Mouse (Mus musculus) intestine, embryonic 15.5 days (tissue): Measurements from ENCODE around the gene Grin2a. TPM values are rescaled to one million over a fixed set of nuclear protein-coding genes. Genes with fewer than 3 reads are reported as not detected.

Experiments used
- ATAC-seq: fragments of 200-750 bp; cut with Nextera tagmentation; 2 replicates; pipeline ENCODE4 v1.8.0; 2017; ENCODE audit warnings: moderate TSS enrichment, moderate library complexity
- H3K27ac ChIP-seq: fragments of 300-500 bp; sonication (generic); 2 replicates; pipeline ENCODE4 v1.5.1; 2015; ENCODE audit warnings: mild to moderate bottlenecking, inconsistent platforms
- H3K27me3 ChIP-seq: fragments of 300-500 bp; sonication (generic); replicated peaks from 2 replicates; pipeline ENCODE4 v1.6.1; 2015; ENCODE audit warnings: inconsistent platforms
- H3K36me3 ChIP-seq: fragments of 300-500 bp; sonication (generic); 2 replicates; pipeline ENCODE4 v1.6.1; 2015; ENCODE audit warnings: inconsistent platforms
- H3K4me1 ChIP-seq: fragments of 300-500 bp; sonication (generic); replicated peaks from 2 replicates; pipeline ENCODE4 v1.6.1; 2015; ENCODE audit warnings: inconsistent platforms
- H3K4me2 ChIP-seq: fragments of 300-500 bp; sonication (generic); replicated peaks from 2 replicates; pipeline ENCODE4 v1.6.1; 2015; ENCODE audit warnings: mild to moderate bottlenecking, inconsistent platforms
- H3K4me3 ChIP-seq: fragments of 300-500 bp; sonication (generic); replicated peaks from 2 replicates; pipeline ENCODE4 v1.5.1; 2015; ENCODE audit warnings: inconsistent platforms
- H3K9ac ChIP-seq: fragments of 300-500 bp; sonication (generic); 2 replicates; pipeline ENCODE4 v1.6.1; 2015; ENCODE audit warnings: inconsistent platforms
- H3K9me3 ChIP-seq: fragments of 300-500 bp; sonication (generic); 2 replicates; pipeline ENCODE4 v1.6.1; 2016; ENCODE audit warnings: inconsistent platforms
- WGBS: fragments of 180-500 bp; shearing (Covaris S2); methylation state at CpG from one replicate; pipeline ENCODE4 v1.1.7; 2015; 5-methylcytosine and 5-hydroxymethylcytosine counted together
- polyA plus RNA-seq: library from polyadenylated mRNA; unstranded; fragments of >200 nt; fragmentation: Nextera tagmentation; extraction: Ambion mirVana; gene quantifications from 2 replicates; pipeline ENCODE4 v1.2.1, GENCODE M21; 2015

Grin2a gene
- polyA plus RNA-seq, 1 experiment from 2014 or later: 0.34 TPM

- Histone ChIP-seq H3K4me3 (no peak overlapping the region), H3K9me3 (no peaks in the 10 kb centered on the region), H3K4me1 (no peaks in the 10 kb centered on the region; the same call in 1 of the 2 replicates), H3K4me2 (peak overlapping the region; percentile 62; the same call in 1 of the 2 replicates), H3K27ac (no peak overlapping the region), H3K9ac (no peak overlapping the region), H3K36me3 (no peaks in the 10 kb centered on the region), H3K27me3 (peaks cover 58% of the 10 kb centered on the region)
- ATAC-seq: no peak
- WGBS: 25% methylated on average over 13 of the region's 13 CpGs
Measured at GRCm38 (mm10) chr16:9995814-9996210, 452 bp upstream of the Grin2a start.

- Histone ChIP-seq H3K9me3 (no peaks in the 10 kb centered on the region), H3K9ac (no peak overlapping the region), H3K27ac (no peak overlapping the region), H3K36me3 (no peaks in the 10 kb centered on the region), H3K27me3 (peaks cover 62% of the 10 kb centered on the region), H3K4me2 (peak overlapping the region; percentile 62), H3K4me3 (peak overlapping the region; percentile 27), H3K4me1 (no peaks in the 10 kb centered on the region; the same call in 1 of the 2 replicates)
- ATAC-seq: no peak
- WGBS: under 1% methylated on average over 43 of the region's 51 CpGs
Measured at GRCm38 (mm10) chr16:9994041-9994950, 1.1 kb downstream of the Grin2a start.

- Histone ChIP-seq H3K4me3 (peak overlapping the region; percentile 27), H3K4me2 (peak overlapping the region; percentile 62), H3K36me3 (no peaks in the 10 kb centered on the region), H3K27me3 (peaks cover 62% of the 10 kb centered on the region), H3K27ac (no peak overlapping the region), H3K9ac (no peak overlapping the region), H3K9me3 (no peaks in the 10 kb centered on the region), H3K4me1 (no peaks in the 10 kb centered on the region; the same call in 1 of the 2 replicates)
- WGBS: under 1% methylated on average over 39 of the region's 39 CpGs
- ATAC-seq: peak; percentile 53
Measured at GRCm38 (mm10) chr16:9993255-9994040, 1.9 kb downstream of the Grin2a start.

GRCm38 (mm10) chr16:9992773-9993221, 2.6 kb downstream of the Grin2a start:
- Histone ChIP-seq H3K4me2 (peak overlapping the region; percentile 62), H3K4me1 (no peaks in the 10 kb centered on the region; the same call in 1 of the 2 replicates), H3K4me3 (peak overlapping the region; percentile 27), H3K36me3 (no peaks in the 10 kb centered on the region), H3K27ac (no peak overlapping the region), H3K9me3 (no peaks in the 10 kb centered on the region), H3K9ac (no peak overlapping the region), H3K27me3 (peaks cover 62% of the 10 kb centered on the region)
- ATAC-seq: peak; percentile 73
- whole genome bisulfite sequencing: under 1% methylated on average over 17 of the region's 17 CpGs

- Histone ChIP-seq H3K9me3 (no peaks in the 10 kb centered on the region), H3K36me3 (no peaks in the 10 kb centered on the region)
- 17% methylated on average over 34 of the region's 34 CpGs for WGBS
Measured at GRCm38 (mm10) chr16:9992076-9992772, 3.1 kb downstream of the Grin2a start.

GRCm38 (mm10) chr16:9985041-9985440, 10.3 kb downstream of the Grin2a start:
- Histone ChIP-seq H3K4me1 (no peaks in the 10 kb centered on the region), H3K36me3 (no peaks in the 10 kb centered on the region), H3K4me3 (no peak overlapping the region), H3K27ac (no peak overlapping the region), H3K9ac (no peak overlapping the region), H3K9me3 (no peaks in the 10 kb centered on the region), H3K4me2 (no peak overlapping the region), H3K27me3 (no peaks in the 10 kb centered on the region)
- ATAC-seq: no peak
- WGBS: 64% methylated on average over 3 of the region's 3 CpGs

More at GRCm38 (mm10) chr16:9992076-9992772, 3.1 kb downstream of the Grin2a start:
- Histone ChIP-seq H3K4me1 (no peaks in the 10 kb centered on the region; the same call in 1 of the 2 replicates), H3K27me3 (peaks cover 62% of the 10 kb centered on the region), H3K27ac (no peak overlapping the region), H3K9ac (no peak overlapping the region), H3K4me3 (peak overlapping the region; percentile 27; the same call in 1 of the 2 replicates), H3K4me2 (peak overlapping the region; percentile 62; the same call in 1 of the 2 replicates)
- ATAC-seq: peak; percentile 10; the same call in 1 of the 2 replicates

GRCm38 (mm10) chr16:9980641-9981040, 14.7 kb downstream of the Grin2a start:
- Histone ChIP-seq H3K9ac (no peak overlapping the region), H3K9me3 (no peaks in the 10 kb centered on the region)

GRCm38 (mm10) chr16:9978173-9978572, 17.2 kb downstream of the Grin2a start:
- no peak overlapping the region for H3K4me3 ChIP-seq
- ATAC-seq: no peak
- no peak overlapping the region for H3K4me2 ChIP-seq
- no peak overlapping the region for H3K27ac ChIP-seq
- 78% methylated on average over 2 of the region's 2 CpGs for WGBS
- no peaks in the 10 kb centered on the region for H3K9me3 ChIP-seq
- H3K4me1 ChIP-seq: no peaks in the 10 kb centered on the region
- H3K36me3 ChIP-seq: no peaks in the 10 kb centered on the region
- no peaks in the 10 kb centered on the region for H3K27me3 ChIP-seq
- H3K9ac ChIP-seq: no peak overlapping the region

More at GRCm38 (mm10) chr16:9980641-9981040, 14.7 kb downstream of the Grin2a start:
- H3K4me1 ChIP-seq: no peaks in the 10 kb centered on the region
- no peak overlapping the region for H3K4me2 ChIP-seq
- H3K4me3 ChIP-seq: no peak overlapping the region
- WGBS: 66% methylated on average over 2 of the region's 2 CpGs
- no peaks in the 10 kb centered on the region for H3K27me3 ChIP-seq
- no peaks in the 10 kb centered on the region for H3K36me3 ChIP-seq
- ATAC-seq: no peak
- H3K27ac ChIP-seq: no peak overlapping the region

- Histone ChIP-seq H3K27ac (no peak overlapping the region), H3K27me3 (no peaks in the 10 kb centered on the region), H3K4me1 (no peaks in the 10 kb centered on the region), H3K9me3 (no peaks in the 10 kb centered on the region), H3K36me3 (no peaks in the 10 kb centered on the region), H3K4me3 (no peak overlapping the region), H3K4me2 (no peak overlapping the region), H3K9ac (no peak overlapping the region)
- 83% methylated on average over 3 of the region's 3 CpGs for WGBS
- no peak for ATAC-seq
Measured at GRCm38 (mm10) chr16:9972705-9973104, 22.7 kb downstream of the Grin2a start.

- no peaks in the 10 kb centered on the region for H3K9me3 ChIP-seq
- H3K4me3 ChIP-seq: no peak overlapping the region
- no peak overlapping the region for H3K4me2 ChIP-seq
- no peaks in the 10 kb centered on the region for H3K4me1 ChIP-seq
- H3K27me3 ChIP-seq: no peaks in the 10 kb centered on the region
- no peak overlapping the region for H3K27ac ChIP-seq
- 77% methylated on average over 6 of the region's 6 CpGs for WGBS
- ATAC-seq: no peak
- no peaks in the 10 kb centered on the region for H3K36me3 ChIP-seq
- no peak overlapping the region for H3K9ac ChIP-seq
Measured at GRCm38 (mm10) chr16:9964469-9964868, 30.9 kb downstream of the Grin2a start.

- H3K27me3 ChIP-seq: no peaks in the 10 kb centered on the region
- H3K9ac ChIP-seq: no peak overlapping the region
- H3K36me3 ChIP-seq: no peaks in the 10 kb centered on the region
- H3K4me1 ChIP-seq: no peaks in the 10 kb centered on the region
- no peak overlapping the region for H3K4me2 ChIP-seq
- 79% methylated on average over 1 of the region's 1 CpGs for WGBS
- no peaks in the 10 kb centered on the region for H3K9me3 ChIP-seq
- no peak for ATAC-seq
- no peak overlapping the region for H3K27ac ChIP-seq
- H3K4me3 ChIP-seq: no peak overlapping the region
Measured at GRCm38 (mm10) chr16:9962482-9962881, 32.9 kb downstream of the Grin2a start.
